Mouse (Mus musculus) CH12.LX (cell line): ENCODE measurements around the gene Hoxd8. TPM values are rescaled to one million over a fixed set of nuclear protein-coding genes. Genes with fewer than 3 reads are reported as not detected.

Experiments used
- DNase-seq: peaks from one replicate; pipeline ENCODE4 v3.0.0-alpha.2; 2013; ENCODE audit errors: extremely low read depth
- H3K27ac ChIP-seq: 2 replicates; pipeline ENCODE4 v1.5.1; 2012; ENCODE audit warnings: low read depth, mild to moderate bottlenecking, control low read depth, moderate library complexity; ENCODE audit not compliant: insufficient read depth
- H3K27me3 ChIP-seq: replicated peaks from 2 replicates; pipeline ENCODE3; 2012; ENCODE audit warnings: inconsistent platforms
- H3K36me3 ChIP-seq, 2 experiments: replicated peaks in 1 of 2; 2 replicates each; pipeline versions ENCODE3 to v1.6.1; 2012; ENCODE audit warnings: inconsistent platforms in 1 of 2, low read length in 1 of 2, mild to moderate bottlenecking in 1 of 2, mixed read lengths in 1 of 2, moderate library complexity in 1 of 2; ENCODE audit not compliant: control insufficient read depth in 1 of 2, insufficient read depth in 1 of 2
- H3K4me1 ChIP-seq, 2 experiments: 2 replicates each; pipeline ENCODE4 v1.6.1; 2012; ENCODE audit warnings: inconsistent platforms in 1 of 2, moderate library complexity in 1 of 2; ENCODE audit not compliant: insufficient read depth in 2 of 2, control insufficient read depth in 1 of 2
- H3K4me2 ChIP-seq: 2 replicates; pipeline ENCODE4 v1.6.1; 2012; ENCODE audit warnings: low read depth, mild to moderate bottlenecking, control low read depth; ENCODE audit not compliant: poor library complexity, insufficient read depth, severe bottlenecking
- H3K4me3 ChIP-seq, 3 experiments: fragments of 150-350 bp in 1 of 3; sonication (generic) in 1 of 3; replicated peaks in 1 of 3; 2 replicates each; pipeline versions ENCODE3 to v1.5.1; 2011 to 2012; ENCODE audit warnings: low read depth in 2 of 3, low read length in 2 of 3, mild to moderate bottlenecking in 2 of 3, moderate library complexity in 2 of 3, control low read depth in 1 of 3, improper control_type of control experiment in 1 of 3, inconsistent platforms in 1 of 3, mixed read lengths in 1 of 3; ENCODE audit not compliant: poor library complexity in 1 of 3
- H3K79me2 ChIP-seq: replicated peaks from 2 replicates; pipeline ENCODE4 v1.6.1; 2012; ENCODE audit warnings: mild to moderate bottlenecking, moderate library complexity; ENCODE audit not compliant: control insufficient read depth, poor library complexity, insufficient read depth, severe bottlenecking; ENCODE audit errors: extremely low read depth
- H3K9ac ChIP-seq: 2 replicates; pipeline ENCODE4 v1.6.1; 2012; ENCODE audit warnings: low read depth, mild to moderate bottlenecking, control low read depth, moderate library complexity; ENCODE audit not compliant: insufficient read depth
- H3K9me3 ChIP-seq: replicated peaks from 2 replicates; pipeline ENCODE3; 2012; ENCODE audit warnings: low read length, inconsistent platforms, mixed read lengths
- CHD2 ChIP-seq: IDR thresholded peaks from 2 replicates; pipeline ENCODE4 v1.6.1; 2011; ENCODE audit warnings: low read length, improper control_type of control experiment
- ELF1 ChIP-seq: IDR thresholded peaks from 2 replicates; pipeline ENCODE4 v1.6.1; 2014; ENCODE audit warnings: low read depth, mild to moderate bottlenecking, inconsistent platforms, low read length, improper control_type of control experiment
- GABPA ChIP-seq: IDR thresholded peaks from 2 replicates; pipeline ENCODE4 v1.6.1; 2012; ENCODE audit warnings: low read depth, low read length, improper control_type of control experiment, inconsistent platforms; ENCODE audit not compliant: insufficient replicate concordance
- HCFC1 ChIP-seq: IDR thresholded peaks from 2 replicates; pipeline ENCODE4 v1.6.1; 2012; ENCODE audit warnings: low read depth, mild to moderate bottlenecking, inconsistent platforms, low read length, improper control_type of control experiment
- IRF4 ChIP-seq: IDR thresholded peaks from 2 replicates; pipeline ENCODE4 v1.6.1; 2014; ENCODE audit warnings: low read depth, mild to moderate bottlenecking, inconsistent platforms, low read length, improper control_type of control experiment
- JUN ChIP-seq: IDR thresholded peaks from 2 replicates; pipeline ENCODE4 v1.6.1; 2011; ENCODE audit warnings: low read depth, mild to moderate bottlenecking, low read length, improper control_type of control experiment, moderate library complexity; ENCODE audit not compliant: insufficient read depth
- JUND ChIP-seq: conservative IDR thresholded peaks from 2 replicates; pipeline ENCODE4 v1.6.1; 2011; ENCODE audit warnings: low read depth, low read length, improper control_type of control experiment
- MEF2A ChIP-seq: IDR thresholded peaks from 2 replicates; pipeline ENCODE4 v1.6.1; 2014; ENCODE audit warnings: low read depth, mild to moderate bottlenecking, inconsistent platforms, low read length, improper control_type of control experiment, borderline replicate concordance
- MYC ChIP-seq: IDR thresholded peaks from 2 replicates; pipeline ENCODE4 v1.6.1; 2011; ENCODE audit warnings: low read depth, mild to moderate bottlenecking, improper control_type of control experiment, low read length
- NELFE ChIP-seq: IDR thresholded peaks from 2 replicates; pipeline ENCODE4 v1.6.1; 2011; ENCODE audit warnings: low read depth, low read length, improper control_type of control experiment
- NRF1 ChIP-seq: IDR thresholded peaks from 2 replicates; pipeline ENCODE4 v1.6.1; 2014; ENCODE audit warnings: low read depth, mild to moderate bottlenecking, inconsistent platforms, low read length, improper control_type of control experiment, moderate library complexity
- PAX5 ChIP-seq: IDR thresholded peaks from 2 replicates; pipeline ENCODE4 v1.6.1; 2012; ENCODE audit warnings: low read length, inconsistent platforms, mixed read lengths
- POLR2A ChIP-seq: IDR thresholded peaks from 2 replicates; pipeline ENCODE4 v1.6.1; 2011; ENCODE audit warnings: low read depth, mild to moderate bottlenecking, improper control_type of control experiment, low read length
- POLR2AphosphoS2 ChIP-seq: IDR thresholded peaks from 2 replicates; pipeline ENCODE4 v1.6.1; 2011; ENCODE audit warnings: low read depth, low read length, improper control_type of control experiment
- RAD21 ChIP-seq: IDR thresholded peaks from 2 replicates; pipeline ENCODE4 v1.6.1; 2011; ENCODE audit warnings: low read depth, mild to moderate bottlenecking, low read length, improper control_type of control experiment, moderate library complexity
- RCOR1 ChIP-seq: conservative IDR thresholded peaks from 2 replicates; pipeline ENCODE4 v1.6.1; 2012; ENCODE audit warnings: low read depth, mild to moderate bottlenecking, inconsistent platforms, low read length, improper control_type of control experiment
- SIN3A ChIP-seq: IDR thresholded peaks from 2 replicates; pipeline ENCODE4 v1.6.1; 2012; ENCODE audit warnings: low read length, improper control_type of control experiment, inconsistent platforms
- TCF12 ChIP-seq: IDR thresholded peaks from 2 replicates; pipeline ENCODE4 v1.6.1; 2014; ENCODE audit warnings: low read depth, mild to moderate bottlenecking, inconsistent platforms, low read length, improper control_type of control experiment
- UBTF ChIP-seq: IDR thresholded peaks from 2 replicates; pipeline ENCODE4 v1.6.1; 2012; ENCODE audit warnings: low read depth, mild to moderate bottlenecking, inconsistent platforms, low read length, improper control_type of control experiment, moderate library complexity
- USF1 ChIP-seq: IDR thresholded peaks from 2 replicates; pipeline ENCODE4 v1.6.1; 2014; ENCODE audit warnings: low read depth, mild to moderate bottlenecking, inconsistent platforms, low read length, improper control_type of control experiment
- ZKSCAN1 ChIP-seq: IDR thresholded peaks from 2 replicates; pipeline ENCODE4 v1.6.1; 2012; ENCODE audit warnings: low read depth, inconsistent platforms, low read length, improper control_type of control experiment, borderline replicate concordance
- dilution Hi-C: fragments of 300-500 bp; cut with MboI; formaldehyde crosslinking; loops from 2 replicates; pipeline ENCODE4 v1.14.3; 2020; ENCODE audit warnings: low sequenced_read_pairs; ENCODE audit not compliant: extremely low pct_unique_long_range_greater_than_20kb, extremely low pct_ligation_motif_present
- in situ Hi-C: fragments of 300-500 bp; cut with MboI; formaldehyde crosslinking; loops from 3 replicates; pipeline ENCODE4 v1.14.3; 2019; ENCODE audit warnings: low sequenced_read_pairs, low pct_ligation_motif_present, low pct_unique_long_range_greater_than_20kb, mixed read lengths
- polyA plus RNA-seq: library from polyadenylated mRNA; unstranded; fragments of >175 nt; gene quantifications from 2 replicates; pipeline ENCODE4 v1.2.1, GENCODE M21; 2012; ENCODE audit warnings: low read depth; ENCODE audit not compliant: insufficient read length
- total RNA-seq, 2 experiments: library from RNA; depleted of rRNA; stranded (reverse); fragments of 300-350 nt in 1 of 2; fragments of >200 nt in 1 of 2; gene quantifications; 2 replicates each; pipeline ENCODE4 v1.2.3; 2012 to 2014

The Hoxd8 gene
- total and polyA plus RNA-seq, 3 experiments: 0.20 to 0.31 TPM; not detected in 1

- TF ChIP-seq RCOR1 (no peak), HCFC1 (no peak), JUND (no peak), NRF1 (no peak)
- H3K27ac ChIP-seq: no peak within 1 kb of the TSS
- dilution Hi-C loops: no loop called here
- peaks cover 4 to 55% of the 10 kb centered on the region in 2 experiments; a peak in 2 of 4 replicates for H3K4me1 ChIP-seq
- H3K9ac ChIP-seq: peak within 1 kb of the TSS; percentile 71
- peak within 1 kb of the TSS; percentile 86 for H3K4me2 ChIP-seq
- H3K4me3 ChIP-seq: peak within 1 kb of the TSS; percentile 5 to 66 (median 8)
- peaks cover 65% of the 10 kb centered on the region for H3K79me2 ChIP-seq
- H3K36me3 ChIP-seq: peaks cover 28 to 32% of the 10 kb centered on the region in 2 experiments
- H3K27me3 ChIP-seq: no peaks in the 10 kb centered on the region
- in situ Hi-C loops: loop anchor here (10.0 kb wide), 1 partner anchor 328 kb away; no protein-coding TSS in a partner anchor
- H3K9me3 ChIP-seq: peaks cover 6% of the 10 kb centered on the region
- DNase-seq: no peak
Observed at GRCm38 (mm10) chr2:74726551-74726950, 22.1 kb downstream of the Hoxd8 start, which contains the start of gene Gm28230. Gm28230 (plus strand) TSS chr2:74726728.

- H3K79me2 ChIP-seq: peaks cover 67% of the 10 kb centered on the region
- no peak overlapping the region for H3K9ac ChIP-seq
- dilution Hi-C loops (no loop called here), in situ Hi-C loops (loop anchor here (10.0 kb wide), 1 partner anchor 328 kb away; no protein-coding TSS in a partner anchor)
- H3K4me1 ChIP-seq: peaks cover 4 to 55% of the 10 kb centered on the region in 2 experiments; a peak in 2 of 4 replicates
- H3K9me3 ChIP-seq: peaks cover 6% of the 10 kb centered on the region
- TF ChIP-seq USF1: peak; percentile 39
- TF ChIP-seq POLR2AphosphoS2: no peak
- peaks cover 28 to 32% of the 10 kb centered on the region in 2 experiments for H3K36me3 ChIP-seq
- H3K4me2 ChIP-seq: no peak overlapping the region
- H3K27ac ChIP-seq: no peak overlapping the region
- H3K4me3 ChIP-seq: no peak overlapping the region
- DNase-seq: no peak
- no peaks in the 10 kb centered on the region for H3K27me3 ChIP-seq
Observed at GRCm38 (mm10) chr2:74726973-74727639, 22.7 kb downstream of the Hoxd8 start.

GRCm38 (mm10) chr2:74727640-74728302 lies 23.4 kb downstream of the Hoxd8 start:
- TF ChIP-seq CHD2 (no peak), TCF12 (no peak), JUND (no peak), RCOR1 (no peak), HCFC1 (no peak), IRF4 (no peak), GABPA (no peak), PAX5 (no peak), MEF2A (no peak), POLR2A (no peak), NELFE (no peak), SIN3A (no peak), ZKSCAN1 (no peak), ELF1 (no peak), UBTF (no peak), MYC (no peak), RAD21 (no peak), USF1 (no peak), JUN (no peak)
- H3K9ac ChIP-seq: no peak overlapping the region
- no peak for DNase-seq
- no peaks in the 10 kb centered on the region for H3K27me3 ChIP-seq
- peaks cover 6% of the 10 kb centered on the region for H3K9me3 ChIP-seq
- dilution Hi-C loops: no loop called here
- H3K4me2 ChIP-seq: no peak overlapping the region
- no peak overlapping the region for H3K27ac ChIP-seq
- H3K79me2 ChIP-seq: peaks cover 67% of the 10 kb centered on the region
- peaks cover 4 to 52% of the 10 kb centered on the region in 2 experiments; a peak in 2 of 4 replicates for H3K4me1 ChIP-seq
- in situ Hi-C loops: loop anchor here (10.0 kb wide), 1 partner anchor 327 kb away; no protein-coding TSS in a partner anchor
- H3K4me3 ChIP-seq: no peak overlapping the region
- H3K36me3 ChIP-seq: peaks cover 28 to 32% of the 10 kb centered on the region in 2 experiments
